Mouse (Mus musculus): ENCODE measurements around the gene Hipk2.

The Hipk2 gene

GRCm38 (mm10) chr6:38829452-38829851 lies 46.5 kb downstream of the Hipk2 start:
- DNase-seq (ENCODE audit: low read depth, low spot score), result no peak

GRCm38 (mm10) chr6:38828211-38828610 lies 47.8 kb downstream of the Hipk2 start:
- DNase-seq (ENCODE audit: low read depth, low spot score), result no peak

- no peak for DNase-seq (ENCODE audit: low read depth, low spot score)
Observed at GRCm38 (mm10) chr6:38827435-38827834, 48.5 kb downstream of the Hipk2 start.

GRCm38 (mm10) chr6:38826857-38827256 lies 49.1 kb downstream of the Hipk2 start:
- DNase-seq (ENCODE audit: low read depth, low spot score), result no peak

GRCm38 (mm10) chr6:38825886-38826285 lies 50.1 kb downstream of the Hipk2 start:
- no peak for DNase-seq (ENCODE audit: low read depth, low spot score)

- no peak for DNase-seq (ENCODE audit: low read depth, low spot score)
Observed at GRCm38 (mm10) chr6:38823827-38824226, 52.1 kb downstream of the Hipk2 start.

- DNase-seq (ENCODE audit: low read depth, low spot score), result no peak
Observed at GRCm38 (mm10) chr6:38823164-38823563, 52.8 kb downstream of the Hipk2 start.

- DNase-seq (ENCODE audit: low read depth, low spot score), result no peak
Observed at GRCm38 (mm10) chr6:38821686-38822085, 54.3 kb downstream of the Hipk2 start.

- DNase-seq (ENCODE audit: low read depth, low spot score), result no peak
Observed at GRCm38 (mm10) chr6:38820862-38821261, 55.1 kb downstream of the Hipk2 start.

- DNase-seq (ENCODE audit: low read depth, low spot score), result no peak
Observed at GRCm38 (mm10) chr6:38816216-38816615, 59.7 kb downstream of the Hipk2 start.

- DNase-seq (ENCODE audit: low read depth, low spot score), result no peak
Observed at GRCm38 (mm10) chr6:38815582-38815981, 60.4 kb downstream of the Hipk2 start.

- DNase-seq (ENCODE audit: low read depth, low spot score), result no peak
Observed at GRCm38 (mm10) chr6:38814690-38815089, 61.3 kb downstream of the Hipk2 start.

GRCm38 (mm10) chr6:38811459-38812145 lies 64.4 kb downstream of the Hipk2 start:
- DNase-seq (ENCODE audit: low read depth, low spot score), result no peak

GRCm38 (mm10) chr6:38810121-38810475 lies 65.9 kb downstream of the Hipk2 start:
- no peak for DNase-seq (ENCODE audit: low read depth, low spot score)

GRCm38 (mm10) chr6:38809396-38810120 lies 66.4 kb downstream of the Hipk2 start:
- DNase-seq (ENCODE audit: low read depth, low spot score), result no peak

GRCm38 (mm10) chr6:38808317-38808716 lies 67.6 kb downstream of the Hipk2 start:
- DNase-seq (ENCODE audit: low read depth, low spot score), result no peak

GRCm38 (mm10) chr6:38806963-38807445 lies 69.0 kb downstream of the Hipk2 start:
- DNase-seq (ENCODE audit: low read depth, low spot score), result no peak

- DNase-seq (ENCODE audit: low read depth, low spot score), result no peak
Observed at GRCm38 (mm10) chr6:38805612-38806011, 70.4 kb downstream of the Hipk2 start.

GRCm38 (mm10) chr6:38801252-38801651 lies 74.7 kb downstream of the Hipk2 start:
- DNase-seq (ENCODE audit: low read depth, low spot score), result no peak

GRCm38 (mm10) chr6:38797548-38797947 lies 78.4 kb downstream of the Hipk2 start:
- DNase-seq (ENCODE audit: low read depth, low spot score), result no peak

GRCm38 (mm10) chr6:38796993-38797392 lies 79.0 kb downstream of the Hipk2 start:
- DNase-seq (ENCODE audit: low read depth, low spot score), result no peak

GRCm38 (mm10) chr6:38796388-38796787 lies 79.6 kb downstream of the Hipk2 start:
- no peak for DNase-seq (ENCODE audit: low read depth, low spot score)

Measured in c-Kit-negative CD71-positive TER-119-positive erythroid progenitor cells, embryonic 14.5 days (primary cell).